Mouse (Mus musculus) erythroblast, embryonic 14.5 days (primary cell): ENCODE data around the gene Fbxw4. TPM values are rescaled to one million over a fixed set of nuclear protein-coding genes. Genes with fewer than 3 reads are reported as not detected.

Experiments used
- H3K27me3 ChIP-seq: 2 replicates; pipeline ENCODE4 v1.6.1; 2012; ENCODE audit warnings: inconsistent platforms; ENCODE audit not compliant: control insufficient read depth
- H3K36me3 ChIP-seq: 2 replicates; pipeline ENCODE4 v1.6.1; 2012; ENCODE audit warnings: mild to moderate bottlenecking, inconsistent platforms; ENCODE audit not compliant: control insufficient read depth
- H3K4me1 ChIP-seq: 2 replicates; pipeline ENCODE4 v1.6.1; 2012; ENCODE audit warnings: inconsistent platforms; ENCODE audit not compliant: control insufficient read depth
- H3K4me3 ChIP-seq: replicated peaks from 2 replicates; pipeline ENCODE3; 2012; ENCODE audit warnings: moderate library complexity, mild to moderate bottlenecking, inconsistent platforms
- H3K9me3 ChIP-seq: 2 replicates; pipeline ENCODE4 v1.6.1; 2012; ENCODE audit warnings: low read length, inconsistent platforms, mixed read lengths; ENCODE audit not compliant: control insufficient read depth
- GATA1 ChIP-seq: IDR thresholded peaks from 2 replicates; pipeline ENCODE4 v1.6.1; 2012; ENCODE audit warnings: low read length, inconsistent platforms, mixed read lengths
- TAL1 ChIP-seq: IDR thresholded peaks from 3 replicates; pipeline ENCODE4 v1.6.1; 2012; ENCODE audit warnings: low read length, inconsistent platforms, mixed read lengths
- polyA plus RNA-seq: library from polyadenylated mRNA; stranded (reverse); fragments of >175 nt; gene quantifications from 2 replicates; pipeline ENCODE4 v1.2.3, GENCODE M21; 2012

The Fbxw4 gene
- polyA plus RNA-seq, 1 experiment: 8.5 TPM

- Histone ChIP-seq H3K36me3 (no peaks in the 10 kb centered on the region; the same call in none of the 2 replicates), H3K9me3 (peaks cover 12% of the 10 kb centered on the region), H3K4me1 (peaks cover 66% of the 10 kb centered on the region), H3K27me3 (peaks cover 56% of the 10 kb centered on the region), H3K4me3 (peak overlapping the region; percentile 47)
- no peak for TF ChIP-seq TAL1
- no peak for TF ChIP-seq GATA1
Measured at GRCm38 (mm10) chr19:45544152-45544924, 115.8 kb downstream of the Fbxw4 start.

GRCm38 (mm10) chr19:45542061-45542460 lies 118.1 kb downstream of the Fbxw4 start:
- peaks cover 59% of the 10 kb centered on the region for H3K4me1 ChIP-seq
- H3K4me3 ChIP-seq: peak overlapping the region; percentile 60
- TF ChIP-seq TAL1 (no peak), GATA1 (no peak)
- peaks cover 54% of the 10 kb centered on the region for H3K27me3 ChIP-seq
- no peaks in the 10 kb centered on the region for H3K9me3 ChIP-seq
- H3K36me3 ChIP-seq: no peaks in the 10 kb centered on the region

DNA sequence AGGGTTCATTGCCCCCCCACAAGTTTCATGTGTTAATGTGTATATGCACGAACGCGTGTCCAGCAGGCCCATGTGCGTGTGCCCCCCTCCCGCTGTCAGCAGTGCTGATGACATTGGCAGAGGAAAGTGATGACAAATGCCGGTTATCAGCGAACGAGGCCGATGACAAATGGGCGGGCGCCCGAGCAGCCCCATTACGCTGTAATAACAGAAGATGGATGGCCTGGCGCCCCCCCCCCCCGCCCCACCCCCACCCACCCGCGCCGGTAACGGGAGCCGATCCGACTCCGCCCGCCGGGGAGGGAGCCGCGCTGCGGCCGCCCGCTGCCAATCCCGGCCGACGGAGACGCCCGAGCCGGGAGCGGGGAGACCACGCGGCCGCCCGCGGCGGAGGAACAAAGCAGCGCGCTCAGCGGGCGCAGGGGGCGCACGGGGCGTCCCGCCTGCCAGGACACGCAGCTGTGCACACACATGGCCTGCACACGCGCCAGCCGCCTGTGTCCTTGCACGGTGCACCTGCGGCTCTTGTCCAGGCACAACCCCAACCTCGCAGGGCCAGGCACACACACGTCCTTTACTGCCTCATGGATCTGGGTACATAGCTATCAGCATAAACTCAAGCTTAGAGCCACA lies 118.6 kb downstream of the Fbxw4 start:
- H3K27me3 ChIP-seq: peaks cover 54% of the 10 kb centered on the region
- H3K4me1 ChIP-seq: peaks cover 56% of the 10 kb centered on the region

GRCm38 (mm10) chr19:45540657-45541408 lies 119.3 kb downstream of the Fbxw4 start:
- Histone ChIP-seq H3K4me3 (peak overlapping the region; percentile 43), H3K9me3 (no peaks in the 10 kb centered on the region), H3K4me1 (peaks cover 54% of the 10 kb centered on the region), H3K27me3 (peaks cover 50% of the 10 kb centered on the region), H3K36me3 (no peaks in the 10 kb centered on the region)
- TF ChIP-seq GATA1 (no peak), TAL1 (no peak)

More for the DNA sequence above, 118.6 kb downstream of the Fbxw4 start:
- Histone ChIP-seq H3K36me3 (no peaks in the 10 kb centered on the region), H3K9me3 (no peaks in the 10 kb centered on the region), H3K4me3 (peak overlapping the region; percentile 60)
- TF ChIP-seq TAL1 (no peak), GATA1 (no peak)

DNA sequence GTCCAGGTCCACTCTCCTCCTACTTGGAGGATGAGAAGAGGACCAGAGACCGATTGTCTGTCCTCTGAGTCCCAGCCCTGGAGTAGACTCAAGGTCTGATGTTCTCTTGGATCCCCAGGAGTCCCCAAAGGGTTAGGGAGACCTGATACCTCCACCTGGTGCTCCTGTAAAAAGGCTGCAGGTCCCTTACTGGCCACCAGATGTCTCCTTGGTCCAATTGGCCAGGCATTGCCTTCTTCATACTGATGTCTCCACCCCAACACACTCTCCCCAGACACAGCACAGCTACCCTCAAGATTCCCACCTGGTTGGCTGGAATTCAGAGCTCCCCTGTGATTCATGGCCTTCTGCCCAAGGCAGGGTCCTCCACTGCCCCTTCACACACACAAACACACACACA lies 122.6 kb downstream of the Fbxw4 start:
- Histone ChIP-seq H3K36me3 (peaks cover under 1% of the 10 kb centered on the region; the same call in 1 of the 2 replicates), H3K27me3 (peaks cover 20% of the 10 kb centered on the region), H3K4me3 (no peak overlapping the region), H3K4me1 (peaks cover 41% of the 10 kb centered on the region), H3K9me3 (no peaks in the 10 kb centered on the region)
- TF ChIP-seq GATA1 (no peak), TAL1 (no peak)

DNA sequence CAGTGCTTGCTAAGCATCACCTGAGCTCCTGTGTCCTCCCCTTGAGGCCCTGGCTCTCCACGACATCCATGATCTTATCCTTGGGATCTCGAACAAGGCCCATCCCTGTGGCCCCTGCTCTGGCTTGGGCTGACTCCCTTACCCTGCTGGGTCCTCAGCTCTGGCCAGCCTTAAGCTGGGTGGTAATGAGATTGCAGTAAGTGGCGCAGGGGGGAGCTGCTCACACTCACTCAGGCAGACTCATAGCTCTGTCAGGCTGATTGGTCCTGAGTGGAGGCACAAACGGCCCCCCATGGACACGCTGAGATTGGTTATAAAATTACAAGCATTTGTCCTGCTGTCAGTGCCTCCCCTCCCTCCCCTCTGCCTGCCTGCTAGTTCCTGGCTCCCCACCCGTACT lies 124.2 kb downstream of the Fbxw4 start:
- H3K4me3 ChIP-seq: no peak overlapping the region
- TF ChIP-seq GATA1 (no peak; the same call in 1 of the 2 replicates), TAL1 (no peak)

DNA sequence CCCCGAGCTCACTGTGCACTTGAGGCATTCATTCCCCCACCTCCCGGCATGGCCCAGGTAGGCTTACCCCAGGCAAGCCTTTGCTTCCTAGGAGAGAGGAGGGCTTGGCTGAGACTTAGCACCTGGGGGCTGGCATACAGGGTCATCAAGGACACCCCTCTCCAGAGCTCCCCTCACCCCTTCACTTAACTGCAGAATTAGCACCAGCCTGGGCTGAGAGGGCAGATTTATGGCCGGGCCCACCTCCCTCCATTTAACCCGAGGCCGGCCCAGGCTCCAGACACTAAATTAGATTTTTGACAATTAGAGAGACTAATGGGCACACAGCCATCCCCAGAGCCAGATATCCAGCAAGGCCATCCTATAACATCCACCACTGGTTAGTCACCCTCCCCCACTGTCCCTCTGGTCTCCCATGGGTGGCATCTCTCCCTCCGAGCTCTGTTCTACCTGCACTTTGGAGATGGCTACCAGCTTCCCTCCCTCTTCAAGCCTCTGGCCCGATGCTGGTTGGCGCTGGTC lies 124.8 kb downstream of the Fbxw4 start:
- peaks cover 14% of the 10 kb centered on the region for H3K36me3 ChIP-seq
- H3K4me1 ChIP-seq: peaks cover 26% of the 10 kb centered on the region
- no peaks in the 10 kb centered on the region for H3K27me3 ChIP-seq
- no peak for TF ChIP-seq GATA1
- TF ChIP-seq TAL1: no peak
- H3K4me3 ChIP-seq: no peak overlapping the region
- no peaks in the 10 kb centered on the region for H3K9me3 ChIP-seq

More for the DNA sequence above, 124.2 kb downstream of the Fbxw4 start:
- H3K4me1 ChIP-seq: peaks cover 29% of the 10 kb centered on the region
- peaks cover 5% of the 10 kb centered on the region for H3K27me3 ChIP-seq
- H3K9me3 ChIP-seq: no peaks in the 10 kb centered on the region
- H3K36me3 ChIP-seq: peaks cover 8% of the 10 kb centered on the region

- Histone ChIP-seq H3K4me1 (peaks cover 20% of the 10 kb centered on the region), H3K27me3 (no peaks in the 10 kb centered on the region), H3K9me3 (no peaks in the 10 kb centered on the region), H3K4me3 (no peak overlapping the region), H3K36me3 (peaks cover 31% of the 10 kb centered on the region)
- TF ChIP-seq GATA1: no peak
- TF ChIP-seq TAL1: no peak
Measured at GRCm38 (mm10) chr19:45533617-45534016, 126.5 kb downstream of the Fbxw4 start.
